Mouse (Mus musculus): ENCODE measurements around the gene Nelfa.
"Not testable (repeated sequence)": the region's sequence is repeated elsewhere in the genome, so short reads cannot be mapped to it uniquely, and the experiment has no call there.

Nelfa gene

GRCm38 (mm10) chr5:33919466-33919865, 16.7 kb downstream of the Nelfa start:
- no peak for DNase-seq (ENCODE audit: low spot score)

- DNase-seq (ENCODE audit: low spot score) = not testable (repeated sequence)
Measured at GRCm38 (mm10) chr5:33916616-33917015, 19.6 kb downstream of the Nelfa start.

GRCm38 (mm10) chr5:33915031-33915430, 21.2 kb downstream of the Nelfa start:
- DNase-seq (ENCODE audit: low spot score) = not testable (repeated sequence)

GRCm38 (mm10) chr5:33903176-33903575, 33.0 kb downstream of the Nelfa start:
- DNase-seq (ENCODE audit: low spot score) = no peak

GRCm38 (mm10) chr5:33902696-33903095, 33.5 kb downstream of the Nelfa start:
- DNase-seq (ENCODE audit: low spot score) = no peak

GRCm38 (mm10) chr5:33901278-33901677, 34.9 kb downstream of the Nelfa start:
- DNase-seq (ENCODE audit: low spot score) = no peak

- no peak for DNase-seq (ENCODE audit: low spot score)
Measured at GRCm38 (mm10) chr5:33900701-33901263, 35.4 kb downstream of the Nelfa start.

GRCm38 (mm10) chr5:33900101-33900500, 36.1 kb downstream of the Nelfa start:
- no peak for DNase-seq (ENCODE audit: low spot score)

- no peak for DNase-seq (ENCODE audit: low spot score)
Measured at GRCm38 (mm10) chr5:33899245-33899644, 37.0 kb downstream of the Nelfa start.

GRCm38 (mm10) chr5:33898671-33899070, 37.5 kb downstream of the Nelfa start:
- no peak for DNase-seq (ENCODE audit: low spot score)

- DNase-seq (ENCODE audit: low spot score) = no peak
Measured at GRCm38 (mm10) chr5:33897158-33897557, 39.1 kb downstream of the Nelfa start.

GRCm38 (mm10) chr5:33895116-33895515, 41.1 kb downstream of the Nelfa start:
- no peak for DNase-seq (ENCODE audit: low spot score)

GRCm38 (mm10) chr5:33893406-33893805, 42.8 kb downstream of the Nelfa start:
- DNase-seq (ENCODE audit: low spot score) = no peak

GRCm38 (mm10) chr5:33881118-33881517, 55.1 kb downstream of the Nelfa start:
- DNase-seq (ENCODE audit: low spot score) = no peak

GRCm38 (mm10) chr5:33875472-33875871, 60.7 kb downstream of the Nelfa start:
- no peak for DNase-seq (ENCODE audit: low spot score)

- no peak for DNase-seq (ENCODE audit: low spot score)
Measured at GRCm38 (mm10) chr5:33857693-33858092, 78.5 kb downstream of the Nelfa start.

- DNase-seq (ENCODE audit: low spot score) = no peak
Measured at GRCm38 (mm10) chr5:33854019-33854418, 82.2 kb downstream of the Nelfa start.

- DNase-seq (ENCODE audit: low spot score) = no peak
Measured at GRCm38 (mm10) chr5:33853086-33853485, 83.1 kb downstream of the Nelfa start.

GRCm38 (mm10) chr5:33851466-33851865, 84.7 kb downstream of the Nelfa start:
- DNase-seq (ENCODE audit: low spot score) = no peak
